Mouse (Mus musculus): ENCODE measurements around the gene Ehbp1. TPM values are rescaled to one million over a fixed set of nuclear protein-coding genes. Genes with fewer than 3 reads are reported as not detected.

The Ehbp1 gene
- polyA plus RNA-seq (2015; fragmentation: Nextera tagmentation; extraction: Ambion mirVana), result 37.0 and 45.8 TPM in 2 replicates

DNA sequence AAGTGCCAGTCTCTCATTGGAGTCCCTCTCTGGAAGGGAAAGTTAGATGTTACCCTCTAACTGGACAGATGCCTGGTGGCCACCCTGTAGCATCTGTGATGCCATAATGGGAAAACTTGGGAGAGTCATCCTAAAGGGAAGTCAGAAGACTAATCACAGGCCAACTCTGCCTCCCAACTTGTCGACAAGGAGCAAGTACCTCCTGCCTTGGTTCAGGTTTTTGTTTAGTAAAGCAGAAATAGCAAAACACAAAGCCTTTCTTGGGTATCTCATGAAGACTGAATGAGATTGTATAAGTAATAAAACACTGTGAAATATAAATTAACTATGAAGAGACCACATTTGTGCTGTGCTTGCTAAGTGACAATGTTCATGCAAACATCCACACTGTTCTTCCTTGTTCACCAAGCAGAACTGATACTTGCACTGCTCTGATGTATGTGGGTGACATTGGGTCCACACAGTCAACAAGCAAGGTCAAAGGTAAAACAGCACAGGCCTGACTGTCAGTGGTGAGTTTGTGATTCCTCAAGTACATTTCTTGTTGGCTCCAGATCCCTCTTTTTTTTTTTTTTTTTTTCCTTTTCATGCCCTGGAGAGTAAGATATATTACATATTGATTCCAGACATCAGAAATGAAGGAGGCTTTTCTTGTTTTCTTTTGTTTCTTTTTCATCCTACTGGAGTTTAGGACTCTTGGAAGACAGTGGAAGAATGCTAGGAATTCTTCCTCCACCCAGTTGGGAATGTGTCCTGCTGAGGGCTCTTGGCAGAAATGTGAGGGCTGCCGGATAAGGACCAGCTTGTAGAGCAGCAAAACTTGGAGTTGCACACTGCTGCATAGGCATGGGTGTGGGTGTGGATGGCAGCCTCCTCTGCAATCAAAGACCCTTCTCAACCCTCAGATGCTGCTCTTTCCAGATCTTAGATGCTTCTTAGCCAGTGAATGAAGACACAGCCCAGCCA, at the start of gene Ehbp1:
Gene Ehbp1, minus strand, starts transcription at position 51 of the 966 bp plus-strand sequence.
- H3K4me1 ChIP-seq (replicated peaks), result peaks cover 4% of the 10 kb centered on the region; the same call in 1 of the 2 replicates
- H3K27ac ChIP-seq, result peak within 1 kb of the TSS; percentile 21; the same call in 1 of the 2 replicates
- WGBS, result 42% methylated on average over 2 of the region's 2 CpGs
- no peaks in the 10 kb centered on the region for H3K36me3 ChIP-seq
- no peaks in the 10 kb centered on the region for H3K27me3 ChIP-seq
- no peak within 1 kb of the TSS for H3K4me3 ChIP-seq
- H3K4me2 ChIP-seq, result no peak within 1 kb of the TSS
- ATAC-seq (replicated peaks; ENCODE audit: insufficient number of reproducible peaks, insufficient read depth, low FRiP score, low read depth), result no peak
- no peaks in the 10 kb centered on the region for H3K9me3 ChIP-seq (replicated peaks)
- H3K9ac ChIP-seq, result no peak within 1 kb of the TSS

DNA sequence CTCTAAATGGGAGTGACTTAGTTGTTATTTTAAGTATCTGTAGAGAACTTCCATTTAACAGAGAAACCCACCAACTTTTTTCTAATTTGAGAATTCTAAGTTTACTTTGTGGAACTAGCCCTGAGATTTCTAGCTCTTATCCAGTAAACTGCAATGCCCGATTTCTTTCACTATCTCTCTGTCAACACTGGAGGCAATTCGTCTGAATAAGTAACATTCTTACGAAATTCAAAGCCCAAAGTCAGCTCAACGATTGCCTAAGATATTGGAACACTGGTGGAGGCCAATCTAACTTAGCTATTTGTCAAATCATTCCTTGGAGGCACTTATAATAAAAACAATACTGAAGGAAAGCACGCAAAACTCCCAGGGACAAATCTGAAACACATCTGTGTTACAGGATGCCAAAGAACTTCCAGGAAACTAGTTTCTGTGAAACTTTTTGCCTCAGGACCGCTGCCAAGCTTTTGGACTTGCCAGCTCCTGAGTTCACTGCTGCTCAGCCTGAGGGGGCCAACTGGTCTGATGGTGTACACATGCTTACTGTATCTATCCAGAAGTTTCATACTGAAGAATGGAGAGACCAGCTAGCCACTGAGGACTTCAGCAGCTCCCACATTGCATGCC, 45.5 kb upstream of the Ehbp1 start:
- Histone ChIP-seq H3K27ac (no peak overlapping the region), H3K27me3 (no peaks in the 10 kb centered on the region), H3K4me1 (replicated peaks) (no peaks in the 10 kb centered on the region), H3K9ac (no peak overlapping the region), H3K36me3 (no peaks in the 10 kb centered on the region), H3K4me2 (no peak overlapping the region), H3K9me3 (replicated peaks) (no peaks in the 10 kb centered on the region), H3K4me3 (no peak overlapping the region)
- WGBS, result 66% methylated on average over 6 of the region's 6 CpGs
- ATAC-seq (replicated peaks; ENCODE audit: insufficient number of reproducible peaks, insufficient read depth, low FRiP score, low read depth), result no peak

- no peak overlapping the region for H3K9ac ChIP-seq
- H3K4me1 ChIP-seq (replicated peaks), result no peaks in the 10 kb centered on the region
- H3K4me2 ChIP-seq, result no peak overlapping the region
- ATAC-seq (replicated peaks; ENCODE audit: insufficient number of reproducible peaks, insufficient read depth, low FRiP score, low read depth), result no peak
- WGBS, result 80% methylated on average over 1 of the region's 1 CpGs
- H3K9me3 ChIP-seq (replicated peaks), result no peaks in the 10 kb centered on the region
- no peaks in the 10 kb centered on the region for H3K36me3 ChIP-seq
- H3K27me3 ChIP-seq, result no peaks in the 10 kb centered on the region
- no peak overlapping the region for H3K27ac ChIP-seq
- H3K4me3 ChIP-seq, result no peak overlapping the region
Observed at GRCm38 (mm10) chr11:22383532-22383931, 41.4 kb upstream of the Ehbp1 start.

- no peaks in the 10 kb centered on the region for H3K9me3 ChIP-seq (replicated peaks)
- H3K27me3 ChIP-seq, result no peaks in the 10 kb centered on the region
- H3K4me2 ChIP-seq, result no peak overlapping the region
- H3K27ac ChIP-seq, result no peak overlapping the region
- 83% methylated on average over 2 of the region's 2 CpGs for WGBS
- no peak overlapping the region for H3K4me3 ChIP-seq
- no peaks in the 10 kb centered on the region for H3K4me1 ChIP-seq (replicated peaks)
- no peaks in the 10 kb centered on the region for H3K36me3 ChIP-seq
- no peak for ATAC-seq (replicated peaks; ENCODE audit: insufficient number of reproducible peaks, insufficient read depth, low FRiP score, low read depth)
- no peak overlapping the region for H3K9ac ChIP-seq
Observed at GRCm38 (mm10) chr11:22374811-22375210, 32.7 kb upstream of the Ehbp1 start.

GRCm38 (mm10) chr11:22373290-22373674, 31.2 kb upstream of the Ehbp1 start:
- WGBS, result 81% methylated on average over 3 of the region's 3 CpGs
- ATAC-seq (replicated peaks; ENCODE audit: insufficient number of reproducible peaks, insufficient read depth, low FRiP score, low read depth), result no peak
- Histone ChIP-seq H3K27me3 (no peaks in the 10 kb centered on the region), H3K9me3 (replicated peaks) (no peaks in the 10 kb centered on the region), H3K4me1 (replicated peaks) (no peaks in the 10 kb centered on the region), H3K4me3 (no peak overlapping the region), H3K36me3 (no peaks in the 10 kb centered on the region), H3K4me2 (no peak overlapping the region), H3K9ac (no peak overlapping the region), H3K27ac (no peak overlapping the region)

GRCm38 (mm10) chr11:22372609-22373289, 30.7 kb upstream of the Ehbp1 start:
- Histone ChIP-seq H3K9me3 (replicated peaks) (no peaks in the 10 kb centered on the region), H3K36me3 (no peaks in the 10 kb centered on the region), H3K27me3 (no peaks in the 10 kb centered on the region), H3K4me3 (no peak overlapping the region), H3K4me2 (no peak overlapping the region), H3K4me1 (replicated peaks) (no peaks in the 10 kb centered on the region), H3K27ac (no peak overlapping the region), H3K9ac (no peak overlapping the region)
- WGBS, result 71% methylated on average over 1 of the region's 1 CpGs
- no peak for ATAC-seq (replicated peaks; ENCODE audit: insufficient number of reproducible peaks, insufficient read depth, low FRiP score, low read depth)

DNA sequence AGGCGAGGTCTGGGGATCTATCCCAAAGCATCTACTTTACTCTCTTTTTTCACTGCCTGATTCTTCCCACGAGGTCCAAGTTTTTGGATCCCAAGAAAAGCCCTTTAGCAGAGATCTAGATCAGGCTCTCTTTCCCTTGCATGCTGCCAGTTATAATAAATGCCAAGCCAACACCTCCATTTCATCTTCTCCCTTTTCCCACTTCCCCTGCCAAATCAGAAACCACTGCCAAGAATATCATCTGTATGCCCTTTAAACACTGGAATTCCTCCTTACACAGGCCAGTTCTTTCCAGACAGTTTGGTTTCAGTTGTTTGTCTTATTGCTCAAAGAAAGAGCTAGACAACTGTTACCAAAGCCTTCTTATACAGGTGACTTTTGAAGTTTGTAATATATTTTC, 27.7 kb upstream of the Ehbp1 start:
- WGBS, result 51% methylated on average over 2 of the region's 2 CpGs
- ATAC-seq (replicated peaks; ENCODE audit: insufficient number of reproducible peaks, insufficient read depth, low FRiP score, low read depth), result no peak

GRCm38 (mm10) chr11:22368621-22369020, 26.5 kb upstream of the Ehbp1 start:
- no peaks in the 10 kb centered on the region for H3K27me3 ChIP-seq
- no peak overlapping the region for H3K27ac ChIP-seq
- no peak for ATAC-seq (replicated peaks; ENCODE audit: insufficient number of reproducible peaks, insufficient read depth, low FRiP score, low read depth)
- H3K36me3 ChIP-seq, result no peaks in the 10 kb centered on the region
- H3K9ac ChIP-seq, result no peak overlapping the region
- 81% methylated on average over 3 of the region's 3 CpGs for WGBS
- H3K4me1 ChIP-seq (replicated peaks), result no peaks in the 10 kb centered on the region
- no peak overlapping the region for H3K4me2 ChIP-seq
- H3K9me3 ChIP-seq (replicated peaks), result no peaks in the 10 kb centered on the region
- H3K4me3 ChIP-seq, result no peak overlapping the region

More for the DNA sequence above, 27.7 kb upstream of the Ehbp1 start:
- H3K4me2 ChIP-seq, result no peak overlapping the region
- H3K9ac ChIP-seq, result no peak overlapping the region
- H3K9me3 ChIP-seq (replicated peaks), result no peaks in the 10 kb centered on the region
- no peak overlapping the region for H3K4me3 ChIP-seq
- H3K27ac ChIP-seq, result no peak overlapping the region
- H3K27me3 ChIP-seq, result no peaks in the 10 kb centered on the region
- H3K4me1 ChIP-seq (replicated peaks), result no peaks in the 10 kb centered on the region
- no peaks in the 10 kb centered on the region for H3K36me3 ChIP-seq

GRCm38 (mm10) chr11:22366486-22366885, 24.4 kb upstream of the Ehbp1 start:
- Histone ChIP-seq H3K4me1 (replicated peaks) (no peaks in the 10 kb centered on the region), H3K9me3 (replicated peaks) (no peaks in the 10 kb centered on the region), H3K4me3 (no peak overlapping the region), H3K27me3 (no peaks in the 10 kb centered on the region), H3K4me2 (no peak overlapping the region), H3K9ac (no peak overlapping the region), H3K27ac (no peak overlapping the region), H3K36me3 (no peaks in the 10 kb centered on the region)
- WGBS, result 77% methylated on average over 2 of the region's 2 CpGs
- no peak for ATAC-seq (replicated peaks; ENCODE audit: insufficient number of reproducible peaks, insufficient read depth, low FRiP score, low read depth)

- Histone ChIP-seq H3K9me3 (replicated peaks) (no peaks in the 10 kb centered on the region), H3K27ac (no peak overlapping the region), H3K9ac (no peak overlapping the region), H3K4me1 (replicated peaks) (no peaks in the 10 kb centered on the region), H3K36me3 (no peaks in the 10 kb centered on the region), H3K4me2 (no peak overlapping the region), H3K27me3 (no peaks in the 10 kb centered on the region), H3K4me3 (no peak overlapping the region)
- 77% methylated on average over 6 of the region's 6 CpGs for WGBS
- ATAC-seq (replicated peaks; ENCODE audit: insufficient number of reproducible peaks, insufficient read depth, low FRiP score, low read depth), result no peak
Observed at GRCm38 (mm10) chr11:22353962-22354621, 12.0 kb upstream of the Ehbp1 start.

DNA sequence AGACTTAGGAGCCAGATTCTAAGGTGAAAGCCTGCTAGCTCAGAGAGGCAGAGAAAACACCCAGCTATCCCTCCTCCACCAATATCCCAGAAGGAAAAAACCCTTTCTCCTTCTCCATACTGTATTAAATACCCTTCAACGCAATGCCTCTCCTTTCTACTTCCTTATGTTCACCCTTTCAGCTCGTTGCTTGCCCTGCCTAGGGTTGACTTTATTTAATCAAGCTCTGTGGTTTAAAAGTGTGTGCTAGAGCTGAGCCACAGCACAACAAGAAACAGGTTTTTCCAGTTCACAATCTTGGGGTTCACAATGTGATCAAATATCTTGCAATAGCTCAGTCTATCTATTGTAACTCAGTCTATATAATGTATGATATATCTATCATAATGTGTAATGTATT, 7.9 kb upstream of the Ehbp1 start:
- Histone ChIP-seq H3K4me2 (no peak overlapping the region), H3K27ac (no peak overlapping the region), H3K27me3 (no peaks in the 10 kb centered on the region), H3K9ac (no peak overlapping the region), H3K4me3 (no peak overlapping the region), H3K4me1 (replicated peaks) (0 out of 2 replicates have a peak, but pooled peaks cover 2% of the 10 kb centered on the region), H3K36me3 (no peaks in the 10 kb centered on the region), H3K9me3 (replicated peaks) (no peaks in the 10 kb centered on the region)
- ATAC-seq (replicated peaks; ENCODE audit: insufficient number of reproducible peaks, insufficient read depth, low FRiP score, low read depth), result no peak
- WGBS, result 65% methylated on average over 2 of the region's 2 CpGs
